Mouse (Mus musculus): ENCODE measurements around the gene Kcnj1.

- TF ChIP-seq GATA1 (IDR thresholded peaks at IDR 0.05; ENCODE audit: borderline replicate concordance, low read length) (no peak), FLI1 (IDR thresholded peaks at IDR 0.05; ENCODE audit: low read length) (no peak)
These were observed 43.7 kb downstream of the Kcnj1 start for GRCm38 (mm10) chr9:32415952-32416351.

All from megakaryocyte, embryonic 14.5 days (primary cell).